Mouse (Mus musculus) thymus, postnatal 14 days (tissue): ENCODE measurements at regions not wholly inside any gene's neighbourhood (a gene's known extent, or its start where the extent isn't known, plus 50 kb on each side); places are given as distances from the start of the nearest gene placed in this dataset.

Experiments used
- DNase-seq: peaks from one replicate; pipeline ENCODE4 v3.0.0; 2021

DNA sequence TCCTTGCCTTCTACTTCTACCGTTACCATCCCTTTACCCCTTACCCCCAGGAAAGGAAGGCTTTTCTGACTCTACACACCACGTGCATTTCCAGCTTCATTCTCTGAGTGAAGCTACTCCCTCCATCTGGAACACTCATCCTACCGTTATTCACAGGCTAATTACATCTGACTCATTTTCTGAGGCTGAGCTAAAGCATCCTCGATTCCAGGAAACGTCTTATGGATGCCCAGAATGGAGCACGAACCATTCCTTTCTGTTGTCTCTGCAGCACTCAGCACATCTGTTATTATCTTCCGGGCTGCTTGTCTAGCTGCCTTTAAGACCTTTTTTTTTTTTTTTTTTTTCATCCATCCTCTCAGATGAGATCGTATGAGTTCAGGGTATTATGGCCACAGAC is 112.5 kb upstream of the Btg1 start:
- no peak for DNase-seq

DNA sequence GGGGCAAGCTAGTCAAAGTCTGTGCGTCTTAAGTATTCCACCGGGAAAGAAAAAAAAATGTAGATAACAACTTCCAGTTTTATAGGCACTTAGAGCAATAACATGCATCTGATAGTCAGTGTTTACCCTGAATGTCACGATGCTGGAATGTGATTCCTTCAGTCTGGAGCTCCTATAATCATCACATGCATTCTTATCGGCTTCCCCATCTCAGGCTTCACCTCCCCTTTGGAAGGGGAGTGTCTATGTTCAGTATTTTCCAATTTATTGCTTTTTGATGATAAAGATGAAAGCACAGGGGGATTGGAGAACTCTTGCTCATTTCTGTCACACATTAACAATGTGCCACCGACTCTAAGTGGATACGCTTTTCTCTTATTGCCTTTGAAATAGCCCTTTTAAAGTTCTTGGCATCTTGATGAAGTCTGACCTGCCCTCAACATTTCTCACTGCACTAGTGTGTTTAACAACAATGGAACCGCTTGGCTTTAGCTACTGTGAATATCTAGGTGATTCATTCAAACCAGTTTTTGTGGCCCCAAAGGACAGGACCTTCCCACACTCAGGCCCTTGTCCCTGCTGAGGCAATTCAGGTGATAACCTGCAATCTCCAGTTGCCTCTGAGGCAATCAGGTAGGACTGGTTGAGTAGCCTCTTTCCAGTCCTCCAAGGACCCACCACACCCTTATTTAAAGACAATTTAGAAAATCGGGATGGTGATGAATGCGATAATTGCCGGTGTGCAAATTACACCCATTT is 101.5 kb upstream of the Btg1 start:
- no peak for DNase-seq

DNA sequence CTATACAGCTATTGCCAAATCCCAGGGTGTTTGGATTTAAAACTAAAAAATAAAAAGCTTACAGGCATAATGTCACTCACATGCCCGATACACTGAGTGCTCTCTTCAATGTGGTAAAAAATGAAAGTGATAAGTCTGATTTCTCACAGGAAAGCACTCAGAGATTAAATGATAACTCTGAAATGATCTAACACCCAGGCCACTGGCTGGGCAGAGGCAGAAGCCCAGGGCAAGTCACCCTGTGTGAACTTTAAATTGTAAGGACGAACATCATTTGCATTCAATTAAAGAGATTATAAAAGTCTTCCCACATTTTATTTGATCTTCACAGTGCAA is 100.9 kb upstream of the Btg1 start:
- DNase-seq = no peak

DNA sequence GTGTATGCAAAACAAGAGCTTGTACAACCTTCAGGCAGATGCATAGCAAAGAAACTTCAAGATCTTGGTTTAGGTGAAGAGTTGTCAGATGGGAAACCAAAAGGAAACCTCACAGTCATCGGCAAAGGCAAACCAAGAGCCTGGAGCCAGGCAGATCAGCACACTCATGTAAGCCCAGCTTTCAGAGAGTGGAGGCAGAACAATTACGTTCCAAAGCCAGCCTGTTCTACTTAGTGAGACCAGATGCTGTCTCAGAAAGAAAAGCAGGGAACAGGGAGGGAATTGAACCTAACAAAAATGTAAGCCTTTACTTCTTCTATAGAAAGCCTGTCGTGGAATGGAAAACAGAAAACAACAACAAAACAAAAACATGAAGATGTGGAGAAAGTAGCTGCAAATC is 97.4 kb upstream of the Btg1 start:
- DNase-seq = no peak

DNA sequence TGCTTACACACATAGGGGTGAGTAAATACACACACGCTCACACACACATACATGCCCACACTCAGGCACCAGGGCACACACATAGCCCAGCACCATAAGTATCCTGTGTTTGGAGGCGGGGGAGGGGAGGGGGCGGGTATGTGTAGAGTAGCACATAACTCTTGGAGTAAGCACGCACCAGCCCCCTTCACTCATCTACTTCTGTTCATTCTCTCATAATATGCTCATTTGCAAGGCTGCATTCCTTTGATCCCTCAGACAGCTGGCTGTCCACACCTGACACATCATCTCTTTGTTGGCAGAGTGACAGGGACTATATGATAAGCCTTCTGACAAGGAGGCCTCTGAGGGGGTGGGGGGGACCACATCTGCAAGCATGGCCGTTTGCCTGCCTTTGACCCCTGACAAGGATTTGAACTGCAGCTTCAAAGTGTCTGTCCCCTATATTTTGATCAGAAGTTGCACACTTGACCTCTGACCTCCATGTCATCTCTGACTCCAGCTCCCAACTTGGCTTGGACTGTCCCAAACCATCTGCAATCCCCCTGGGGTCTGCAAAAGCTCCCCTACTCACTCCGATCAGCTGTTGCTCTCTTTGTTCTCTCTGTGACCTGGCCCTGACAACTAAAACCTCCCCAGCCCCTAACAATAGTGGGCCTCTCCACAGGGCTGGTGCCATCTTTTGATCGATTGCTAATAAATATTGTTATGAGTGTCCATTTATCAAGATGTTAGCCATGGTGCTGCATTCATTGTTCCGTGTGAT is 95.6 kb upstream of the Btg1 start:
- no peak for DNase-seq

DNA sequence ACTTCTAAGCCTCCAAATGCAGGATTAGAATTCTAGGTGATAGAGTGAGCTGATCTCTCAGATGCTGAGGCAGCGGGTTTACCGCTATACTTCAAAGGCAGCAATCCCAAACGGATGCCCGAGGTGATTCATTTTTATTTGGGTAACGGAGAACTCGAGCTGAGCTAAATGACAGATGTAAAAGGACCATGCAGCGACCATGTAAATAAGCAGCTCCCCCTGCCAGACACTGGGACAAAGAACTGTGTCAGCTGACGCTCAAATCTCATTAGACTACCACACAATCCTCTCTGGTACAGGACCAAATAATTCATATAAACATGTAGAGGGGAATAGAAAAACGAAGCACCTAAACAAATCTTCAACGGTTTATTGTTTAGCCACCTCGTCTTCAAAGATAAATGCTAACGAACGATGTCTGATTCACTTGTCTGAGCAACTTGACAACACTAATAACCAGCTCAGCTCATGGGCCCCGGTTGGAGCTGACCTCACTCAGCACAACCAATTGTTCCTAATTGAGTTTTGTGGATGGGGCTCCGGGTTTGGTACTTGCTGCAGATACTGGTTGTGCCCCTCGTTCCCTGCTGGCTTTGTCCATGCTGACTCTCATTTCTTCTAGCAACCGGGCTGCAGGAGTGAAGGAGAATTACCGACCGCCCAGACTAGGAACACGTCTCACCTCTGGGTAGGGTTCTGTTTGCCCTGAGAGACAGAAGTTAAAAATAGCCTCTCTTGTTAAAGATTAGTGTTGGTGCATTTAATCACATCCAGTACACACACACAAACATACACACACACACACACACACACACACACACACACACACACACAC is 92.6 kb upstream of the Btg1 start:
- DNase-seq = no peak

DNA sequence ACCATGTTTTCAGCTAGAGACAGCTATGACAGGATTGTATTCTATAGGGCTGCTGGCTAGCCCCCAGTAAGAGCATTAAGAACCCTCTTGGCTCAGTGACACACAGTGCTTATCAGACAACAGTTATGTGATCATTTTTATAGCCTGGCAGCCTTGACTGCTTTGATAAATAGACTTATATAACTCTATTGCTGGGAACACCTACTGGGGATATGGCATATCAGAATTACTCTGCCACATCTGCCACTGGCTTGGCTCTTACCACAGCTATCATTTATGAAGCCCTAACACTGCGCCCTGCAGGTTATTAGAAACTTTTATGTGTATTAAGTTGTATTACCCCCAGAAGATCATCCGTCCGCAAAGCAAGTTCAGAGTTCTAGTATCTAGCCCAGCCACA is 88.9 kb upstream of the Btg1 start:
- DNase-seq = no peak

DNA sequence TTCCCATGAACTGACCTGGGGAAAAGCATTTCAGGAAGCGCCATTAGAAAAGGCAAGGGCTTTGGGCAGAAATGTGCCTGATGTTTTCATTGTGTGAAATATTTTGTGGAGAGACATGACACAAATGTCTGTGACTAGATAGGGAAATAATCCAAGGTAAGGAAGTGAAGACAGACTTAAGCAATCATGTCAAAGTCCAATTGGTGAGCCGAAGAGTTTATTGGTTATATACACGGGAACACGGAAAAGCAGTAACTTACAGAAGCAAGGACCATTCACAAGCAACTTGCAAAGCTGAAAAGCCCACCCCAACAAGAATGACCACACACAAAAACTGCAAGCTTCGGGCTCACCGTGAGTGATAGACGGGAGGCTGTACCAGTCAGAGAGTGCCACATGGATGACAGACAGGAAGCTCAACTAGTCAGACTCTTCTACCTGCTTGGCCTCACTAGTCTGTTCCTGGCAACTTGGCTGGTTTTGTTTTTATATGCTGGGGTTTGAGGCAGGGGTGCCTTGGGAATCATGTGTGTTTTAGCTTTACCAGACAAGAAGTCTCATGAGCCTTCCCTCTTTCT is 82.2 kb upstream of the Btg1 start:
- DNase-seq = no peak

DNA sequence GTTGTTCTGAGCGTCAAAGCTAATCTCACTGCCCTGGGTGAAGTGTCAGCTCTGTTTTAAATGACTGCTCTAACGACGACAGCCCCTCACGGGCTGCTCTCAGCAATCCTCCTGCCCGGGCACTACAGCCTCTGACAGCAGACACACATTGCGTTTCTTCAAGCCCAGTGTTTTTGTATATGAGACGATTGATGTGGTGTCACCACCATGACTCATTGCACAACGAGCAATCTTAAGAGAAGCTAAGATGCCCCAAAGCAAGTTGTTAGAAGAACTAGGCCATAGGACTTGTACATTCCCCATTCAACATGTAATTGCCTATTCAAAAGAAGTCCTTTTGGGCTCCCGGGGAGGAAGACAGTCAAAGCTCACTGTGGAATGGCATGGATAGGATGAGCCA is 81.3 kb upstream of the Btg1 start:
- DNase-seq = no peak

DNA sequence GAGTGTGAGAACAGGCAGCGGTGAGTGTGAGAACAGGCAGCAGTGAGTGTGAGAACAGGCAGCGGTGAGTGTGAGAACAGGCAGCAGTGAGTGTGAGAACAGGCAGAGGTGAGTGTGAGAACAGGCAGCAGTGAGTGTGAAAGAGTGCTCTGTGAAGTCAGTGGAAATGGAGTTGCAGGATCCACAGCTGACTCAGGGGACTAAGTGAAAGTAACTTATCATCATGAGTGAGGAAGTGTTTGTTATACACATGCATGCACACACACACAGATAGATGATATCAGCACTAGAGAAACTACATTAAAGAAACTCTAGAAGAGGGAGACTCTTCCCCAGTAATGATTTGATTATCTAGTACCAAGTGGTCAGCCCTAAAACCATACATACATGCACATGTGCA is 76.0 kb upstream of the Btg1 start:
- no peak for DNase-seq

DNA sequence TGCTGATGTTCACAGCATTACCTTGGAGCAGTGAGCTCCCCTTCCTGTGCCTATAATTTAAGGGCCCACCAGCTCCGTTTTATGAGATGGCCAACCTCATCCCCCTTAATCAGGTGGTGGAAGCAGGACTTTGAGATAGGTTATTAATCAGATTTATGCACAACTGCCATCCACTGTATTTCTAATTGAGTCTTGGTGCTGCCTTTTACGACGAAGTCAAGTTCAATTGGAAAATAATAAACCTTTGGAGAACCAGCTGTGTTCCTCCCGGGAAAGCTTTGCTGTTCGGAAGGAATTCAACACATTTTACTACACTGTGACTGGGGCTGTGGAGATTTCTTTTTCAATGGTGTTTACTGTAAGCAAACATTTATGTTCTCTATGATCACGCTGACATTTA is 71.5 kb upstream of the Btg1 start:
- DNase-seq = no peak

DNA sequence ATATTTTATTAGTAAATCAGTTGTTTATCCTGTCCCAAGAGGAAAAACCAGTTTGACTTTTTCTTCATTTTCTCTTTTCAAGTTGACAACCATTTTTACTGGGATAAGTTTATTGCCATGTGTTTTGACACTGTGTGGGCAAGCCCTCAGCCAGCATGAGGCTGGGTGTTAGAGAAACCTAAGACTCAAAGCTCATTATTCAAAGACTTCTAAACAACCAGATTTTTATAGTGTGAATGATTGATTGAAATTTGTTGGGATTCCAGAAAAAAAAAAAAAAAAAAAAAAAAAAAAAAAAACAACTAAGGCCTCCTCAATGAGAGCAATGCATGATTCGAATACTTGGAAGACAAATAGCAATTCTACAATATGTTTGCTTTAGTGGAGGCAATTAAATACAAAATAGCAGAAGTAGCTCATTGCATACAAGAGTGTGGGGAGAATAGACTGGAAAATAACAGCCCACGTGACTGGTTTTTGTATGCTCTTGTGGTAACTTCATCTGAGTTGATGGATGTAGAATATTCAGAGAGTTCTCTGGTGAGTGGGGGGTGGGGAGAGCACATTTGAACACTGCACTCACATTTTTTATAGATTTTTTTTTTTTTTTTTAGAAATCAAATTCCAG is 70.9 kb upstream of the Btg1 start:
- DNase-seq = no peak

DNA sequence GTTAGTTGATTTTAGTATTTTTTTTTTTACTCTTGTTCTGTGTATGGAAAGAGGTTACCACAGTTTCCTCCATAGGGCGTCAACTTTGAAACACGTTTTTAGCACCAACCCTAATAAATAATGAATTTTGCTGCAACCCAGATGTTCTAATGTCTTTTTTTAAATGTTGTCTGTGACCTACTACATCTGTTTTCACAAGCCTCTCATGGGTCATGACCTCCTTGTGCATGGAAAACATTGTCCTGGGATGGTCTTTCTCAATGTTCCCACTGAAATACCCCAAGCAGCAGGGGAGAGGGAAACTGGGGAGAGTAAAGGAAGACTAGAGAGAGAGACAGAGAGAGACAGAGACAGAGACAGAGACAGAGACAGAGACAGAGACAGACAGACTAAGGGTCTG is 67.2 kb upstream of the Btg1 start:
- DNase-seq = no peak

DNA sequence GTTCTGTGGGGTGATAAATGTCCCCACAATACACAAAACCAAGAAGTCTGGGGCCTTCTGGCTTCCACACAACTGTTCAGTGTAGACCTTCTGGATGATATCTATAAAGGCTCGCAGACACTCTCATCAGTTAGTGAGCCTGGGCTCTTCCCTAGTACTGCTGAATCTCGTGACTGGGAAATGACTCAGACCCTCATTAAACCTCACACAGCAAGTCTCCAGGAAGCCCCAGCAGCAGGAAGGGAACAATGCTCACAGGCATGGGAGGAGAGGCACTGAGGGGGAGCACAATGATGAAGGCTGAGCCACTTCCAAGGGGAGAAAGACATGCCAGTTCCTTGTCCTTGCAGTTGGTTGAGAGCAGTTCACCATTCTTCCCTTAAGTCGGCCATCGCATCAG is 66.5 kb upstream of the Btg1 start:
- no peak for DNase-seq

DNA sequence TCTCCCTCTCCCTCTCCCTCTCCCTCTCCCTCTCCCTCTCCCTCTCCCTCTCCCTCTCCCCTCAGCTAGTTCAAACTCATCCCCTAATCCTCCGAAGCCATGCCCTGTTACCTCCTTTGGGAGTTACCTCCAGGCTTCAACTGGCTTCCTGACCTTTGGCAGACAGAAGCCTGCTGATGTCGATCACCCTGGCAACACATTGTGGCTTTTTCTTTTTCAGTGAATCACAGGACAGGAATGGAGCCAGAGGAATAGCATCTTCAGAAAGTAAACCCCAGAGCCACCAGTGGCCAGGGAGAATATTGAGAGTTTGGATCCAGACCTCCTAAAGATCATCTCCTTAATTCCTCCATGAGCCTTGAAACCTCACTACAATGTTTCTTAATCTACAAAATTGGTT is 59.5 kb upstream of the Btg1 start:
- DNase-seq = no peak

DNA sequence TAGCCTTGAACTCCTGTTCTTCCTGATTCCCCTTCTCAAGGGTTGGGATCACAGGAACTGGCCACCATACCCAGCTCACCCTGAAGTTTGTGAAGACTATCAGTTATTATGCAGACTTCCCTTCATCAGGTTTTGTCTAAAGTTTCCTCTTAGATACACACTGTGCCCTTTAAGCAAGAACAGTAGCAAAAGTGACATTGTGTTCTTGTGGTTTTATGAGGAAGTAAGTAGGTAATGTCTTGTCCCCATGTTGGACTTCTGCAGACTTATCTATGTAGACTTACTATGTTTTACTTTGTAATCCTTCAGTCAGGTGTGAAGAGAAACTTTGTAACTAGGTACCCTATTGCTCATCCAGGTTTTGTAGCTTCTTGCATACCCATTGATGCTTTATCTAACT is 51.5 kb upstream of the Btg1 start:
- no peak for DNase-seq
